Mouse (Mus musculus) kidney, adult 2 months (tissue): Measurements from ENCODE around the gene Kcnab1.

ENCODE experiments used
- CTCF ChIP-seq: fragments of 200-500 bp; conservative IDR thresholded peaks from 2 replicates; pipeline ENCODE4 v1.5.1; 2011; ENCODE audit warnings: low read depth, mild to moderate bottlenecking, control low read depth, low read length, moderate library complexity, mixed read lengths; ENCODE audit not compliant: insufficient read depth, insufficient read length
- POLR2A ChIP-seq: fragments of 200-500 bp; IDR thresholded peaks from one replicate; pipeline ENCODE4 v1.6.1; 2011; ENCODE audit warnings: low read depth, low read length, control low read depth

DNA sequence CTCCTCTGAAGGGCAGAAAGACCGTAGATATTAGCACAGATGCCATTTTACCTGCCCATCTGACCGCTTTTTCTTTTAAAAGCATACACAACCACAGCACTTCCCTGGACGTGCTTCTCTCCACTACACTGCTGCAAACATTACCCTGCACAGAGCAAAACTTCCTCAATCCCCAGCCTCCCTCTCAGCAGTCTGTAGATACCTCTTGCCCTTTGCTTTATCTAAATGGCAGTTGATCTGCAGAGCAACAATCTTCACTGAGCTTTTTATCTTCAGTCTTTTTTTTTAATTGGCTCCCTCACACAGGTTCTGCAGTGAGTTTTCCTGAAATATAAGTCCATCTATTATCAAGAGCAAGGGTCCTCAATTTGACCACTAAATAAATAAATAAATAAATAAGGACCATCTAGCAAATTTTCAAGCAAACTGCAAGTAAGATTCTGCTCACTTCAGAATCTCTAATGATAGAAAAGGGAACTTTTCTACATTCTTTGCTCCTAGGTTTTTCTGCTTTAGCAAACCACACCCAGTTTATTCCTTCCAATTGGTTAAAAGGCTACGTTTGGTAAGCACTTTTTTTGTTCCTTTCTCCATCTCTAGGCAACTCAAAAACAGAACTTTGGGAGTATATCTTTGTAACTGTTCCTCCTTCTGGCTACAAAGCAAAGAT lies 287.8 kb downstream of the Kcnab1 start:
- TF ChIP-seq CTCF (no peak), POLR2A (no peak)
